Mouse (Mus musculus) heart, postnatal 10 days (tissue): ENCODE data around the gene Gm45837. TPM values are rescaled to one million over a fixed set of nuclear protein-coding genes. Genes with fewer than 3 reads are reported as not detected.

Experiments used
- DNase-seq, 2 experiments: peaks; one replicate each; pipeline ENCODE4 v3.0.0; 2021
- intact Hi-C: fragments of 180-260 bp; cut with DNase I; formaldehyde crosslinking; loops from one replicate; pipeline ENCODE4 v1.15.1; 2025
- total RNA-seq, 2 experiments: library from RNA; stranded (reverse); gene quantifications; 2 replicates each; pipeline ENCODE4 v1.2.3; 2021

Gene Gm45837
- total RNA-seq, 2 experiments from 2014 or later, result not detected

GRCm38 (mm10) chr7:101461571-101461970, 50.9 kb downstream of the Gm45837 start:
- intact Hi-C loops, result no loop called here
- no peak for DNase-seq

- intact Hi-C loops, result no loop called here
- peak; percentile 54 to 68 for DNase-seq
Measured at GRCm38 (mm10) chr7:101462327-101463068, 51.8 kb downstream of the Gm45837 start.

GRCm38 (mm10) chr7:101463665-101464271, 53.1 kb downstream of the Gm45837 start:
- intact Hi-C loops, result no loop called here
- DNase-seq, result no peak

GRCm38 (mm10) chr7:101464927-101465326, 54.2 kb downstream of the Gm45837 start:
- intact Hi-C loops, result no loop called here
- DNase-seq, result no peak

- intact Hi-C loops, result no loop called here
- DNase-seq, result peak; percentile 75 to 79
Measured at GRCm38 (mm10) chr7:101465392-101465791, 54.7 kb downstream of the Gm45837 start.

- no peak for DNase-seq
- intact Hi-C loops, result no loop called here
Measured at GRCm38 (mm10) chr7:101465850-101466580, 55.3 kb downstream of the Gm45837 start.

- intact Hi-C loops, result no loop called here
- DNase-seq, result peak; percentile 63 to 66
Measured at GRCm38 (mm10) chr7:101466581-101467081, 55.9 kb downstream of the Gm45837 start.

- no peak for DNase-seq
- intact Hi-C loops, result no loop called here
Measured at GRCm38 (mm10) chr7:101471423-101471822, 60.7 kb downstream of the Gm45837 start.

- intact Hi-C loops, result loop anchor here (2.0 kb wide), 1 partner anchor 21 kb away; no protein-coding TSS in a partner anchor
- DNase-seq, result no peak
Measured at GRCm38 (mm10) chr7:101471968-101472480, 61.3 kb downstream of the Gm45837 start.

- DNase-seq, result peak; percentile 73 to 75
- intact Hi-C loops, result loop anchor here (2.0 kb wide), 1 partner anchor 22 kb away; no protein-coding TSS in a partner anchor
Measured at GRCm38 (mm10) chr7:101472598-101473558, 62.2 kb downstream of the Gm45837 start.

- DNase-seq, result peak; percentile 65 to 67
- intact Hi-C loops, result no loop called here
Measured at GRCm38 (mm10) chr7:101474399-101474811, 63.7 kb downstream of the Gm45837 start.

GRCm38 (mm10) chr7:101476028-101476427, 65.3 kb downstream of the Gm45837 start:
- no peak for DNase-seq
- intact Hi-C loops, result no loop called here

- no peak for DNase-seq
- intact Hi-C loops, result no loop called here
Measured at GRCm38 (mm10) chr7:101476493-101476892, 65.8 kb downstream of the Gm45837 start.

- intact Hi-C loops, result no loop called here
- no peak for DNase-seq
Measured at GRCm38 (mm10) chr7:101477200-101477599, 66.5 kb downstream of the Gm45837 start.

- intact Hi-C loops, result no loop called here
- DNase-seq, result no peak
Measured at GRCm38 (mm10) chr7:101478099-101478498, 67.4 kb downstream of the Gm45837 start.

GRCm38 (mm10) chr7:101479841-101480240, 69.2 kb downstream of the Gm45837 start:
- intact Hi-C loops, result no loop called here
- no peak for DNase-seq

GRCm38 (mm10) chr7:101480671-101481070, 70.0 kb downstream of the Gm45837 start:
- intact Hi-C loops, result no loop called here
- DNase-seq, result no peak

GRCm38 (mm10) chr7:101481872-101482498, 71.3 kb downstream of the Gm45837 start:
- no peak for DNase-seq
- intact Hi-C loops, result no loop called here

- intact Hi-C loops, result no loop called here
Measured at GRCm38 (mm10) chr7:101482499-101483081, 71.9 kb downstream of the Gm45837 start.

More at GRCm38 (mm10) chr7:101482499-101483081, 71.9 kb downstream of the Gm45837 start:
- DNase-seq, result no peak
